ENCODE assay signal across 8 mouse cellular contexts in the genomic region with DNA sequence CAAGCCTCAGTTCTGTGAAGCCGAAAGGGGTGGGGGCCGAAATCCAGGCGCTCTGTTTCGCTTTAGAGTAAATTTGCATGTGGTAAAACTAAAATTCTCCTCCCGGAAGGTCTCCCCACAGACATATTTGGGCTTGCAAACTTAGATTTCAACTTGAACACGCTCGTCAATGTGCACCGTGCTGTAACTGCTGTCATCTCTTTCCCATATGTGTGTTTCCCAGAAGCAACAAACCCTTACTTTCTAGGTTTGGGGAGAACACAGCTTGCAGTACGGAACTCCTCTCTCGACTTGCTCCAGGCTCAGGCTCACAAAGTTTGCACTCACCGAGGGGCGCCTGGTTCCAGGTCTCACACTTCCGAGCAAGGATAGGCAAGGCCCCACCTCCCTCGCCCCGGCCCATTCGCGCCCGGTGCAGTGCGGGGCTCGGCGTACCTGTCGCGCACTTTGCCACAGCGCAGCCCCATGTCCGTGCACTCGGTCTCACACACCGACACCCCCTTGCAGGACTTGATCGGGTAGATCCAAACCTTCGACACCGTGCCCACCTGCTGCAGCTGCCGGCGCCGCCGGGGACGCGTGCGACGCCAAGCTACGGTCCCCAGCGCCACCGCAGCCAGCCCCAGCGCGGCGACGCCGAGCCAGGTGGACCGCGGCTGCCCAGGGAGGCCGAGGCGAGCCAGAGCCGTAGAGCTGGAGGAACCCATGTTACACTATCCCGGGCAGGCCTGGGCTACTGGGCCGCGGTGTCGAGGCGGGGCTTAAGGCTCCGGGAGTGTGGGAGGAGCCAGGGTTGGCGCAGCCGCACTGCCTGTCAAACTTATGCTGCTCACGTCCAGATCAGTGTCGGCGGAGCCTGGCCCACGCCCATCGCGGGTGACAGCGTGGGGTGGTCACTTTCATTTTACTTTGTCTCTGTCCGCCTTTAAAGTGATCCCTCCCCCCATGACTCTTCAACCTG. TPM values are rescaled to one million over a fixed set of nuclear protein-coding genes. Genes with fewer than 3 reads are reported as not detected.
DNase-seq lines count a peak whose midpoint lies in the region; ATAC-seq lines count a peak whose summit lies in the region.

No protein-coding gene starts in this region.

- under 1% methylated on average over 67 of the region's 67 CpGs for WGBS in hindbrain, embryonic 16.5 days

- peak overlapping the region; percentile 94 for H3K9ac ChIP-seq in hindbrain, embryonic 16.5 days (ENCODE audit: low read depth, low read length)

- no peaks in the 10 kb centered on the region for H3K9me3 ChIP-seq in hindbrain, embryonic 16.5 days (ENCODE audit: control insufficient read depth, low read length)

- no peaks in the 10 kb centered on the region for H3K36me3 ChIP-seq in hindbrain, embryonic 16.5 days (ENCODE audit: control insufficient read depth, insufficient read depth, low read length)

- no peaks in the 10 kb centered on the region for H3K27me3 ChIP-seq in hindbrain, embryonic 16.5 days (replicated peaks; ENCODE audit: control insufficient read depth, insufficient read depth, low read length)

- peaks cover 13% of the 10 kb centered on the region for H3K4me1 ChIP-seq in hindbrain, embryonic 16.5 days (ENCODE audit: control insufficient read depth, insufficient read depth, low read depth, low read length)

- peak overlapping the region; percentile 84 for H3K4me3 ChIP-seq in hindbrain, embryonic 16.5 days (ENCODE audit: low read length)

- DNase-seq in ZHBTc4 (ENCODE audit: low read depth, low spot score) = peak; percentile 94
- DNase-seq in cerebellum, postnatal 4 days (ENCODE audit: low spot score in 2 of 2) = peak; percentile 52 to 69
- DNase-seq in gastrocnemius, adult 18-20 months (ENCODE audit: low spot score) = peak; percentile 94
- peak; percentile 84 to 88 for DNase-seq in left cerebral cortex, adult 18-20 months (ENCODE audit: low spot score in 2 of 2)
- peak; percentile 94 to 96 for DNase-seq in lung, postnatal 4 days
- peak; percentile 92 for DNase-seq in retina, postnatal 1 day
- DNase-seq in thymus, postnatal 4 days = peak; percentile 88

- H3K27ac ChIP-seq in hindbrain, embryonic 16.5 days (ENCODE audit: low read depth, low read length) = peak overlapping the region; percentile 76

- peak; percentile 98 for ATAC-seq in hindbrain, embryonic 16.5 days

- peak overlapping the region; percentile 88 for H3K4me2 ChIP-seq in hindbrain, embryonic 16.5 days (ENCODE audit: low read length)

RNA-seq across cellular contexts. Expression of gene Marc2, which starts 0.9 kb away (rescaled TPM):
- total RNA-seq in gastrocnemius, adult 18-20 months (2021) = 100 to 1,000 TPM; 116 to 125 TPM
- 121 and 129 TPM in 2 replicates for polyA plus RNA-seq in hindbrain, embryonic 16.5 days (2015; fragmentation: Nextera tagmentation; extraction: Ambion mirVana)
- total RNA-seq in left cerebral cortex, adult 18-20 months (2021) = 100 to 1,000 TPM; 150 to 175 TPM

RNA-seq across cellular contexts. Expression of gene Marc1, which starts 34.3 kb away (rescaled TPM):
- total RNA-seq in gastrocnemius, adult 18-20 months (2021) = under 1 TPM; 0.18 to 0.24 TPM
- 0.24 and 0.30 TPM in 2 replicates for polyA plus RNA-seq in hindbrain, embryonic 16.5 days (2015; fragmentation: Nextera tagmentation; extraction: Ambion mirVana)
- under 1 TPM in 1 of 2 experiments, not detected in 1; 0.16 TPM for total RNA-seq in left cerebral cortex, adult 18-20 months (2021)

RNA-seq across cellular contexts. Expression of gene C130074G19Rik, which starts 37.6 kb away (rescaled TPM):
- total RNA-seq in gastrocnemius, adult 18-20 months (2021) = 1 to 10 TPM; 6.6 to 8.7 TPM
- polyA plus RNA-seq in hindbrain, embryonic 16.5 days (2015; fragmentation: Nextera tagmentation; extraction: Ambion mirVana) = 0.97 and 1.0 TPM in 2 replicates
- total RNA-seq in left cerebral cortex, adult 18-20 months (2021) = 10 to 100 TPM; 41.9 to 50.0 TPM

Comparison
In these comparisons a context has a peak if more than half of its experiments do, and no peak if none do; other contexts are left out.
1. Peak in every context shown above with its lines: DNase-seq, ATAC-seq, H3K4me3 ChIP-seq and H3K27ac ChIP-seq.
2. RNA of gene C130074G19Rik, which starts 37.6 kb away (total RNA-seq): 41.9 to 50.0 TPM in left cerebral cortex, adult 18-20 months; 6.6 to 8.7 TPM in gastrocnemius, adult 18-20 months; every median in the first group is over 4 times any median in the second.